Mouse (Mus musculus) liver, embryonic 11.5 days (tissue): ENCODE results near the gene 4921517D22Rik. TPM values are rescaled to one million over a fixed set of nuclear protein-coding genes. Genes with fewer than 3 reads are reported as not detected.
"Not testable (repeated sequence)": the region's sequence is repeated elsewhere in the genome, so short reads cannot be mapped to it uniquely, and the experiment has no call there.

ENCODE experiments used
- ATAC-seq: fragments of 200-750 bp; cut with Nextera tagmentation; replicated peaks from 2 replicates; pipeline ENCODE4 v1.8.0; 2017; ENCODE audit warnings: moderate number of reproducible peaks, mild to moderate bottlenecking, moderate TSS enrichment, moderate library complexity; ENCODE audit not compliant: low FRiP score
- DNase-seq: peaks from one replicate; pipeline ENCODE4 v3.0.0-alpha.2; 2017; ENCODE audit warnings: low spot score
- H3K27ac ChIP-seq: fragments of 300-500 bp; sonication (generic); 2 replicates; pipeline ENCODE4 v1.5.1; 2014; ENCODE audit warnings: mild to moderate bottlenecking, low read depth, low read length, control low read depth
- H3K27me3 ChIP-seq: fragments of 300-500 bp; sonication (generic); replicated peaks from 2 replicates; pipeline ENCODE4 v1.6.1; 2014; ENCODE audit warnings: low read length, mixed read lengths; ENCODE audit not compliant: control insufficient read depth, insufficient read depth
- H3K36me3 ChIP-seq: fragments of 300-500 bp; sonication (generic); 2 replicates; pipeline ENCODE4 v1.6.1; 2014; ENCODE audit warnings: mild to moderate bottlenecking, low read length, moderate library complexity, mixed read lengths; ENCODE audit not compliant: control insufficient read depth, insufficient read depth
- H3K4me1 ChIP-seq: fragments of 300-500 bp; sonication (generic); replicated peaks from 2 replicates; pipeline ENCODE4 v1.6.1; 2014; ENCODE audit warnings: low read length, mixed read lengths; ENCODE audit not compliant: control insufficient read depth, insufficient read depth
- H3K4me2 ChIP-seq: fragments of 300-500 bp; sonication (generic); 2 replicates; pipeline ENCODE4 v1.6.1; 2014; ENCODE audit warnings: mild to moderate bottlenecking, control low read depth, moderate library complexity
- H3K4me3 ChIP-seq: fragments of 300-500 bp; sonication (generic); 2 replicates; pipeline ENCODE4 v1.5.1; 2014; ENCODE audit warnings: low read depth, low read length, control low read depth
- H3K9ac ChIP-seq: fragments of 300-500 bp; sonication (generic); 2 replicates; pipeline ENCODE4 v1.6.1; 2014; ENCODE audit warnings: low read depth, low read length, control low read depth
- H3K9me3 ChIP-seq: fragments of 300-500 bp; sonication (generic); 2 replicates; pipeline ENCODE4 v1.6.1; 2016; ENCODE audit warnings: low read length, inconsistent platforms, mixed read lengths; ENCODE audit not compliant: control insufficient read depth
- WGBS: fragments of 180-500 bp; shearing (Covaris S2); extraction: QIAGEN DNeasy Blood & Tissue Kit; methylation state at CpG from one replicate; pipeline ENCODE4 v1.1.7; 2014; 5-methylcytosine and 5-hydroxymethylcytosine counted together
- polyA plus RNA-seq: library from polyadenylated mRNA; unstranded; fragments of >200 nt; fragmentation: Nextera tagmentation; extraction: Ambion mirVana; gene quantifications from 2 replicates; pipeline ENCODE4 v1.2.1, GENCODE M21; 2014

Gene 4921517D22Rik
- polyA plus RNA-seq, 1 experiment from 2014 or later: not detected

GRCm38 (mm10) chr13:59704562-59704961, 10.7 kb upstream of the 4921517D22Rik start:
- Histone ChIP-seq H3K9me3 (no peaks in the 10 kb centered on the region), H3K27me3 (peaks cover 11% of the 10 kb centered on the region), H3K4me3 (no peak overlapping the region), H3K27ac (no peak overlapping the region), H3K4me1 (0 out of 2 replicates have a peak, but pooled peaks cover 9% of the 10 kb centered on the region), H3K9ac (no peak overlapping the region), H3K4me2 (no peak overlapping the region), H3K36me3 (no peaks in the 10 kb centered on the region)
- DNase-seq (no peak), ATAC-seq (no peak)
- WGBS: 33% methylated on average over 12 of the region's 12 CpGs

GRCm38 (mm10) chr13:59703514-59703913, 9.6 kb upstream of the 4921517D22Rik start:
- Histone ChIP-seq H3K36me3 (no peaks in the 10 kb centered on the region), H3K27ac (no peak overlapping the region), H3K4me1 (0 out of 2 replicates have a peak, but pooled peaks cover 9% of the 10 kb centered on the region), H3K4me3 (no peak overlapping the region), H3K9ac (no peak overlapping the region), H3K4me2 (no peak overlapping the region), H3K27me3 (peaks cover 11% of the 10 kb centered on the region), H3K9me3 (no peaks in the 10 kb centered on the region)
- 82% methylated on average over 12 of the region's 12 CpGs for WGBS
- DNase-seq (no peak), ATAC-seq (no peak)

- H3K27me3 ChIP-seq, H3K4me1 ChIP-seq, H3K9me3 ChIP-seq, DNase-seq, H3K27ac ChIP-seq, H3K36me3 ChIP-seq, H3K4me3 ChIP-seq, H3K9ac ChIP-seq, H3K4me2 ChIP-seq, ATAC-seq: not testable (repeated sequence)
- WGBS: 60% methylated on average over 1 of the region's 1 CpGs
Measured at GRCm38 (mm10) chr13:59700137-59700536, 6.2 kb upstream of the 4921517D22Rik start.

GRCm38 (mm10) chr13:59699131-59699530, 5.2 kb upstream of the 4921517D22Rik start:
- WGBS: 86% methylated on average over 8 of the region's 8 CpGs
- Histone ChIP-seq H3K27me3 (peaks cover 4% of the 10 kb centered on the region), H3K9ac (no peak overlapping the region), H3K4me2 (no peak overlapping the region), H3K27ac (no peak overlapping the region), H3K4me3 (no peak overlapping the region), H3K9me3 (no peaks in the 10 kb centered on the region), H3K4me1 (0 out of 2 replicates have a peak, but pooled peaks cover 2% of the 10 kb centered on the region), H3K36me3 (no peaks in the 10 kb centered on the region)
- ATAC-seq (no peak), DNase-seq (no peak)

- H3K4me3 ChIP-seq: no peak overlapping the region
- H3K36me3 ChIP-seq: no peaks in the 10 kb centered on the region
- no peak for ATAC-seq
- no peak overlapping the region for H3K27ac ChIP-seq
- H3K9ac ChIP-seq: no peak overlapping the region
- no peaks in the 10 kb centered on the region for H3K9me3 ChIP-seq
- no peak overlapping the region for H3K4me2 ChIP-seq
- H3K4me1 ChIP-seq: no peaks in the 10 kb centered on the region
- no peak for DNase-seq
- 78% methylated on average over 7 of the region's 7 CpGs for WGBS
- no peaks in the 10 kb centered on the region for H3K27me3 ChIP-seq
Measured at GRCm38 (mm10) chr13:59695781-59696180, 1.9 kb upstream of the 4921517D22Rik start.

- no peak overlapping the region for H3K9ac ChIP-seq
- no peak overlapping the region for H3K4me2 ChIP-seq
- no peaks in the 10 kb centered on the region for H3K9me3 ChIP-seq
- H3K4me1 ChIP-seq: no peaks in the 10 kb centered on the region
- WGBS: 83% methylated on average over 10 of the region's 10 CpGs
- no peak overlapping the region for H3K27ac ChIP-seq
- H3K27me3 ChIP-seq: no peaks in the 10 kb centered on the region
- ATAC-seq (no peak), DNase-seq (no peak)
- no peaks in the 10 kb centered on the region for H3K36me3 ChIP-seq
- H3K4me3 ChIP-seq: no peak overlapping the region
Measured at GRCm38 (mm10) chr13:59691478-59691877, 2.4 kb downstream of the 4921517D22Rik start.

GRCm38 (mm10) chr13:59690576-59690975, 3.3 kb downstream of the 4921517D22Rik start:
- Histone ChIP-seq H3K4me2 (no peak overlapping the region), H3K4me1 (no peaks in the 10 kb centered on the region), H3K27ac (no peak overlapping the region), H3K27me3 (no peaks in the 10 kb centered on the region), H3K9ac (no peak overlapping the region), H3K4me3 (no peak overlapping the region), H3K9me3 (no peaks in the 10 kb centered on the region), H3K36me3 (no peaks in the 10 kb centered on the region)
- WGBS: 79% methylated on average over 7 of the region's 7 CpGs
- ATAC-seq: no peak
- no peak for DNase-seq

GRCm38 (mm10) chr13:59689843-59690242, 4.1 kb downstream of the 4921517D22Rik start:
- H3K27ac ChIP-seq: no peak overlapping the region
- H3K27me3 ChIP-seq: no peaks in the 10 kb centered on the region
- DNase-seq (no peak), ATAC-seq (no peak)
- no peak overlapping the region for H3K4me3 ChIP-seq
- H3K36me3 ChIP-seq: no peaks in the 10 kb centered on the region
- no peaks in the 10 kb centered on the region for H3K9me3 ChIP-seq
- no peak overlapping the region for H3K9ac ChIP-seq
- 71% methylated on average over 3 of the region's 3 CpGs for WGBS
- no peak overlapping the region for H3K4me2 ChIP-seq
- H3K4me1 ChIP-seq: no peaks in the 10 kb centered on the region

- Histone ChIP-seq H3K9me3 (no peaks in the 10 kb centered on the region), H3K4me2 (no peak overlapping the region), H3K27ac (no peak overlapping the region), H3K4me1 (no peaks in the 10 kb centered on the region), H3K4me3 (no peak overlapping the region), H3K9ac (no peak overlapping the region), H3K36me3 (no peaks in the 10 kb centered on the region), H3K27me3 (no peaks in the 10 kb centered on the region)
- ATAC-seq (no peak), DNase-seq (no peak)
- 72% methylated on average over 9 of the region's 9 CpGs for WGBS
Measured at GRCm38 (mm10) chr13:59689313-59689712, 4.6 kb downstream of the 4921517D22Rik start.
